Mouse (Mus musculus): ENCODE results near the gene Rpl10l. TPM values are rescaled to one million over a fixed set of nuclear protein-coding genes. Genes with fewer than 3 reads are reported as not detected.
A peak's percentile ranks its signal among the peaks of the same experiment; 100 is the strongest.

Rpl10l gene
- polyA plus RNA-seq (2015; fragmentation: Nextera tagmentation; extraction: Ambion mirVana): not detected in 2 replicates

DNA sequence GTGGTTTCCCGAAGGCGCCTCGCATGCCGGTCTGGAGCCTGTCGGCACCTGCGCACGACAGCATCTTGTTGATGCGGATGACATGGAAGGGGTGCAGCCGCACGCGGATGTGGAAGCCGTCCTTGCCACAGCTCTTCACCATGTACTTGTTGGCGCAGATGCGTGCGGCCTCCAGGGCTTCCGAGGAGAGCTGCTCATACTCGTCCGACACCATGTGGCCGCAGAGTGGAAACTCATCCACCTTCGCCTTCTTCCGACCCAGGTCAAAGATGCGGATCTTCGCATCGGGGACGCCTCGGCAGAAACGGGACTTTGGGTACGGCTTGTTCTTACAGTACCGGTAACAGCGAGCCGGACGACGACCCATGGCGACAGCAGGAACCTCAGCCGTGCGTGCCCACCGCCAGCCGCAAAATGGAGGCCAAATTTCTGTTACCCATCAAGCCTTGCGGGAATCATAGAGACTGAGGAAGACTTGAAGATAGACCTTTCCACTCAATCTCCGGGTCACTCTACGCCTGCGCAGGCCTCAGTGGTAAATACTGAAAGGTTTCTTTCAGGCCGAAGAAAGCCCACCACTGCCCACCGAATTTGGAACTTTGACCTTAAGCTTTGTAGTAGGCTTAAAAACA lies at the start of gene Rpl10l:
Gene Rpl10l, minus strand, starts transcription at position 411 of the 632 bp plus-strand sequence.
- no peak within 1 kb of the TSS for H3K4me3 ChIP-seq
- no peaks in the 10 kb centered on the region for H3K27me3 ChIP-seq
- H3K9ac ChIP-seq (replicated peaks): no peak within 1 kb of the TSS
- H3K9me3 ChIP-seq: 0 out of 2 replicates have a peak, but pooled peaks cover 8% of the 10 kb centered on the region
- H3K36me3 ChIP-seq: no peaks in the 10 kb centered on the region
- WGBS: 97% methylated on average over 44 of the region's 44 CpGs
- H3K27ac ChIP-seq (replicated peaks): no peak within 1 kb of the TSS
- no peaks in the 10 kb centered on the region for H3K4me1 ChIP-seq
- H3K4me2 ChIP-seq (replicated peaks): no peak within 1 kb of the TSS
- no peak for ATAC-seq (replicated peaks)

DNA sequence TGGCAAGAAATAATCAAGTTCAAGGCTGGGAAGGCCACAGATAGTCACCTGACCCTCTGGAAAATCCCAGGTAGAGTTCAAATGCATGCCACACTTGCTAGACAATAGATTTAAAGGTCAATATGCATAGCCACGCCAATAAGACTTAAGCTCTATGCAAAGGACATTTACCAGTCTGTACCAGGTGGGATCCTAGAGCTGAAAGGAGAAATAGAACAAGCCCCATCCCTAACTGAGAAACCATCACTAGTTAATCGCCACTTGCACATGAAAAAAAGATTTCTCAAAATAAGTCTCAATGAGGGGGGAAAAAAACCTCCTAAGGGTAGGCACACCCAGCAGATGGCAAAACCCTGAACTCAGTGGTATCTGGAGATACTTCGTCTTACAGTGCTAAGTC lies 8.3 kb downstream of the Rpl10l start:
- ATAC-seq (replicated peaks): no peak
- H3K4me1 ChIP-seq: no peaks in the 10 kb centered on the region
- H3K9ac ChIP-seq (replicated peaks): no peak overlapping the region
- 80% methylated on average over 3 of the region's 3 CpGs for WGBS
- no peak overlapping the region for H3K4me2 ChIP-seq (replicated peaks)
- no peak overlapping the region for H3K27ac ChIP-seq (replicated peaks)
- no peaks in the 10 kb centered on the region for H3K9me3 ChIP-seq
- H3K4me3 ChIP-seq: no peak overlapping the region
- no peaks in the 10 kb centered on the region for H3K27me3 ChIP-seq
- no peaks in the 10 kb centered on the region for H3K36me3 ChIP-seq

DNA sequence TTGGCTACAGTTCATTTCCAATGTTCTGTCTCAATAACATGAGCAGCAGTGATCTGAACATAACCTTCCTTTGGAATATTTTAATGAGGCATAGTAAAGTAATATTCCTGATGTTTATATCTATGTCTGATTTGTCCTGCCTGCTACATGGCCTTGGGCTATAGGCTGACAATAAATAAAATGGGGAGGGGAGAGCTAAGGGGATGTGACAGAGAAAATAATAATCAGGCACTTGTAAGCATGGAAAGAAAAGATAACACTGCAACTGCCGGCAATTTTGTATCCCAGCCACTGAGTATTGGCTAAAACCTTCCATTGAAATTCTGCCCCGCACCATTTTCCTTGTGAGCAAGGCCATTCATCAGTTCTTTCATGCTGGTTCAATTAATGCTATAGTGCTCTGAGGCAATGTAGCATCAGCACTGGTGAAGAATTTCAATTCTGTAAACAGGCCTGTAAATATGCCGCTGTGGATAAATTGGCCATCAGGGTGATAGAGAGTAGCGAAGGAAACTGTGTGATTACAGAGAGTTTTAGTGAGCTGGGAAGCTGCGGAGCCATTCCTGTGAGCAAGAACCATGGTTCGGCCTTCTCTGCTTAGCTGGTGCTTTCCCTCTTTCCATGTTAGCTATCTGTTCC lies 38.6 kb downstream of the Rpl10l start:
- Histone ChIP-seq H3K4me2 (replicated peaks) (no peak overlapping the region), H3K27me3 (no peaks in the 10 kb centered on the region), H3K4me3 (no peak overlapping the region), H3K36me3 (no peaks in the 10 kb centered on the region), H3K4me1 (0 out of 2 replicates have a peak, but pooled peaks cover 6% of the 10 kb centered on the region), H3K9ac (replicated peaks) (no peak overlapping the region), H3K9me3 (no peaks in the 10 kb centered on the region), H3K27ac (replicated peaks) (no peak overlapping the region)
- 34% methylated on average over 6 of the region's 6 CpGs for WGBS
- peak; percentile 57; the same call in 1 of the 2 replicates for ATAC-seq (replicated peaks)

DNA sequence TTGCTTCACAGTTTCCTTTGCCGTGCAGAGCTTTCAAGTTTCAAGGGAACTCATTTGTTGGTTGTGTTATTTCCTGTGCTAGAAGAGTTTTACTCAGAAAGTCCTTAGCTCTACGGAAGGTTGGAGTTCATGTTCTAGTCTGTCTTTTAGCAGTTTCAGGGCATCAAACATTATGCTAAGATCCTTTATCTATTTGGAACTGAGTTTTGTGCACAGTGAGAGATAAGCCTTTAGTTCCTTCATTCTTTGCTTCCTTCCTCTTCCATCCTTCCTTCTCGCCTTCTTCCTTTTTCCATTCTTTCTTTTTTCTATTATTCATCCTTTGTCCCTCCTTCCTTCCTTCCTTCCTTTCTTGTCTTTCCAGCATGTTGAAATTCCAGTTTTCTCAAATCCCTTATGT lies 50.0 kb downstream of the Rpl10l start:
- Histone ChIP-seq H3K27me3 (no peaks in the 10 kb centered on the region), H3K36me3 (no peaks in the 10 kb centered on the region), H3K4me2 (replicated peaks) (no peak overlapping the region), H3K9me3 (no peaks in the 10 kb centered on the region), H3K9ac (replicated peaks) (no peak overlapping the region), H3K4me1 (no peaks in the 10 kb centered on the region), H3K4me3 (no peak overlapping the region), H3K27ac (replicated peaks) (no peak overlapping the region)
- WGBS: 83% methylated on average over 3 of the region's 3 CpGs
- no peak for ATAC-seq (replicated peaks)
